17 mouse cellular contexts compared by ENCODE assay signal in the genomic region with DNA sequence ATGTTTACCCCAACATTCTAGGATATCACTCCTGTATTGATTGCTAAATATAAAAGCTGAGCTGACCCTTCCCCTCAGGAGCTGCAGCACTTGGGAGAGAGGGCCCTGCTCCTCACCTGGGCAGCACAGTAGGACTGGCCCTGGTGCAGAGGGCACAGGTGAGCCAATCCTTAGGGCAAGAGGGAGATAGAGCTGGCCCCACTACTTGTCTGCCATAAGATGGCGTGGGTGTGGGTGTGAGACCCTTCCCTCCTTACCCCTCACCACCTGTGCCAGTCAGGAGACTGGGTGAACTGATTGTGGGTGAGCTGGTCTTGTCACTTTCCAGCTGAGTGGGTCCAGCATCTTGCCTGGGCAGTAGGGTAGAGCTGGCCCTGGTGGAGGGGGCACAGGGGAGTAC. TPM values are rescaled to one million over a fixed set of nuclear protein-coding genes. Genes with fewer than 3 reads are reported as not detected.
DNase-seq lines count a peak whose midpoint lies in the region; ATAC-seq and TF ChIP-seq lines count a peak whose summit lies in the region.
"Had no signal": no experiment of that assay in that cellular context is flagged by ENCODE, and none has a peak within 500 bp of the region (broad histone marks: within the 10 kb centered on the region; RNA-seq: fewer than 3 reads in every experiment).

No protein-coding gene starts in this region.

- DNase-seq in forebrain, embryonic 10.5 days (ENCODE audit: extremely low spot score, low spot score), result no peak
- no peak for DNase-seq in forebrain, embryonic 11.5 days (ENCODE audit: low spot score)
- DNase-seq in hindbrain, postnatal 0 days (ENCODE audit: low spot score), result no peak
- no peak for DNase-seq in liver, embryonic 11.5 days (ENCODE audit: low spot score)
- DNase-seq: adrenal gland, adult 8-10 months; cerebellum, adult 9-11 months; forebrain, postnatal 0 days; kidney, postnatal 10 days; thymus, postnatal 25 days had no signal

- H3K4me1 ChIP-seq in forebrain, embryonic 10.5 days, result peaks cover 32% of the 10 kb centered on the region
- H3K4me1 ChIP-seq in forebrain, embryonic 11.5 days (replicated peaks; ENCODE audit: control insufficient read depth, insufficient read depth, low read length), result peaks cover 10% of the 10 kb centered on the region
- H3K4me1 ChIP-seq in hindbrain, embryonic 15.5 days (replicated peaks), result peaks cover 23% of the 10 kb centered on the region
- H3K4me1 ChIP-seq in hindbrain, postnatal 0 days (ENCODE audit: insufficient read depth, low read length), result peaks cover 14% of the 10 kb centered on the region; the same call in 1 of the 2 replicates
- H3K4me1 ChIP-seq in liver, embryonic 15.5 days (replicated peaks), result peaks cover 24% of the 10 kb centered on the region
- H3K4me1 ChIP-seq in liver, embryonic 11.5 days (replicated peaks; ENCODE audit: control insufficient read depth, insufficient read depth, low read length), result peaks cover 14% of the 10 kb centered on the region
- H3K4me1 ChIP-seq in embryonic facial prominence, embryonic 13.5 days, result peaks cover 18% of the 10 kb centered on the region

- WGBS in forebrain, embryonic 10.5 days, result 94% methylated on average over 1 of the region's 1 CpGs
- 77% methylated on average over 1 of the region's 1 CpGs for whole genome bisulfite sequencing in forebrain, embryonic 11.5 days
- 100% methylated on average over 1 of the region's 1 CpGs for WGBS in hindbrain, embryonic 15.5 days
- 93% methylated on average over 1 of the region's 1 CpGs for WGBS in hindbrain, postnatal 0 days
- WGBS in liver, embryonic 15.5 days (ENCODE audit: insufficient replicate concordance), result 43% methylated on average over 1 of the region's 1 CpGs
- 62% methylated on average over 1 of the region's 1 CpGs for WGBS in liver, embryonic 11.5 days
- 94% methylated on average over 1 of the region's 1 CpGs for WGBS in embryonic facial prominence, embryonic 13.5 days

- no peak overlapping the region for H3K4me3 ChIP-seq in forebrain, embryonic 10.5 days
- no peak overlapping the region for H3K4me3 ChIP-seq in forebrain, embryonic 11.5 days (ENCODE audit: low read depth, low read length)
- no peak overlapping the region for H3K4me3 ChIP-seq in hindbrain, embryonic 15.5 days
- no peak overlapping the region for H3K4me3 ChIP-seq in hindbrain, postnatal 0 days (ENCODE audit: low read length)
- no peak overlapping the region for H3K4me3 ChIP-seq in liver, embryonic 15.5 days (replicated peaks)
- no peak overlapping the region for H3K4me3 ChIP-seq in liver, embryonic 11.5 days (ENCODE audit: low read depth, low read length)
- H3K4me3 ChIP-seq in embryonic facial prominence, embryonic 13.5 days, result no peak overlapping the region
- H3K4me3 ChIP-seq: hindbrain, embryonic 10.5 days; limb, embryonic 10.5 days; myocyte had no signal

- H3K9ac ChIP-seq in forebrain, embryonic 11.5 days (ENCODE audit: low read length), result no peak overlapping the region
- H3K9ac ChIP-seq in hindbrain, embryonic 15.5 days, result no peak overlapping the region
- H3K9ac ChIP-seq in hindbrain, postnatal 0 days (replicated peaks; ENCODE audit: low read length), result no peak overlapping the region
- no peak overlapping the region for H3K9ac ChIP-seq in liver, embryonic 15.5 days
- H3K9ac ChIP-seq in liver, embryonic 11.5 days (ENCODE audit: low read depth, low read length), result no peak overlapping the region
- H3K9ac ChIP-seq in embryonic facial prominence, embryonic 13.5 days, result no peak overlapping the region
- H3K9ac ChIP-seq: forebrain, postnatal 0 days had no signal

- no peaks in the 10 kb centered on the region for H3K27me3 ChIP-seq in forebrain, embryonic 10.5 days (ENCODE audit: poor library complexity, severe bottlenecking)
- no peaks in the 10 kb centered on the region for H3K27me3 ChIP-seq in forebrain, embryonic 11.5 days (ENCODE audit: control insufficient read depth, insufficient read depth, low read length)
- H3K27me3 ChIP-seq in hindbrain, embryonic 15.5 days, result no peaks in the 10 kb centered on the region
- H3K27me3 ChIP-seq in hindbrain, postnatal 0 days (ENCODE audit: insufficient read depth, low read length), result no peaks in the 10 kb centered on the region
- H3K27me3 ChIP-seq in liver, embryonic 15.5 days, result no peaks in the 10 kb centered on the region
- no peaks in the 10 kb centered on the region for H3K27me3 ChIP-seq in liver, embryonic 11.5 days (replicated peaks; ENCODE audit: control insufficient read depth, insufficient read depth, low read length)
- H3K27me3 ChIP-seq in embryonic facial prominence, embryonic 13.5 days, result no peaks in the 10 kb centered on the region
- H3K27me3 ChIP-seq: Patski had no signal

- no peak for ATAC-seq in forebrain, embryonic 11.5 days (replicated peaks; ENCODE audit: low FRiP score)
- ATAC-seq in hindbrain, embryonic 15.5 days (ENCODE audit: low FRiP score, low read depth), result 0 out of 2 replicates have a peak, but pooled peaks have one; percentile 9
- no peak for ATAC-seq in hindbrain, postnatal 0 days
- ATAC-seq in liver, embryonic 15.5 days (ENCODE audit: insufficient read depth), result peak; percentile 18; the same call in 1 of the 2 replicates
- ATAC-seq in liver, embryonic 11.5 days (replicated peaks; ENCODE audit: low FRiP score), result no peak
- peak; percentile 48; the same call in 1 of the 2 replicates for ATAC-seq in embryonic facial prominence, embryonic 13.5 days (ENCODE audit: insufficient number of reproducible peaks, insufficient read depth, low FRiP score, low TSS enrichment, low read depth)
- ATAC-seq: CD4-positive, CD25-positive, alpha-beta regulatory T cell, adult 4 months; forebrain, postnatal 0 days; Patski had no signal

- H3K9me3 ChIP-seq in forebrain, embryonic 10.5 days, result no peaks in the 10 kb centered on the region
- no peaks in the 10 kb centered on the region for H3K9me3 ChIP-seq in forebrain, embryonic 11.5 days (ENCODE audit: control insufficient read depth, low read length)
- no peaks in the 10 kb centered on the region for H3K9me3 ChIP-seq in hindbrain, embryonic 15.5 days
- H3K9me3 ChIP-seq in hindbrain, postnatal 0 days (ENCODE audit: low read length), result no peaks in the 10 kb centered on the region
- H3K9me3 ChIP-seq in liver, embryonic 15.5 days (replicated peaks), result no peaks in the 10 kb centered on the region
- no peaks in the 10 kb centered on the region for H3K9me3 ChIP-seq in liver, embryonic 11.5 days (ENCODE audit: control insufficient read depth, low read length)
- H3K9me3 ChIP-seq in embryonic facial prominence, embryonic 13.5 days, result no peaks in the 10 kb centered on the region
- H3K9me3 ChIP-seq: hindbrain, embryonic 10.5 days; limb, embryonic 10.5 days had no signal

- peak overlapping the region; percentile 4; the same call in 1 of the 2 replicates for H3K27ac ChIP-seq in forebrain, embryonic 10.5 days
- H3K27ac ChIP-seq in forebrain, embryonic 11.5 days (ENCODE audit: low read depth, low read length), result no peak overlapping the region
- no peak overlapping the region for H3K27ac ChIP-seq in hindbrain, embryonic 15.5 days (replicated peaks)
- no peak overlapping the region for H3K27ac ChIP-seq in hindbrain, postnatal 0 days
- H3K27ac ChIP-seq in liver, embryonic 15.5 days (replicated peaks), result no peak overlapping the region
- H3K27ac ChIP-seq in liver, embryonic 11.5 days (ENCODE audit: low read depth, low read length), result no peak overlapping the region
- H3K27ac ChIP-seq in embryonic facial prominence, embryonic 13.5 days, result no peak overlapping the region
- H3K27ac ChIP-seq: hindbrain, embryonic 10.5 days; limb, embryonic 10.5 days had no signal

- no peak for TF ChIP-seq CTCF in hindbrain, postnatal 0 days (IDR thresholded peaks at IDR 0.05; ENCODE audit: low read depth)

- no peak overlapping the region for H3K4me2 ChIP-seq in forebrain, embryonic 11.5 days (ENCODE audit: low read depth, low read length, severe bottlenecking)
- H3K4me2 ChIP-seq in hindbrain, embryonic 15.5 days, result no peak overlapping the region
- no peak overlapping the region for H3K4me2 ChIP-seq in hindbrain, postnatal 0 days (ENCODE audit: low read depth, low read length)
- no peak overlapping the region for H3K4me2 ChIP-seq in liver, embryonic 15.5 days
- no peak overlapping the region for H3K4me2 ChIP-seq in liver, embryonic 11.5 days
- H3K4me2 ChIP-seq in embryonic facial prominence, embryonic 13.5 days, result no peak overlapping the region

- peaks cover 2% of the 10 kb centered on the region; the same call in 1 of the 2 replicates for H3K36me3 ChIP-seq in forebrain, embryonic 10.5 days (replicated peaks)
- no peaks in the 10 kb centered on the region for H3K36me3 ChIP-seq in forebrain, embryonic 11.5 days (ENCODE audit: control insufficient read depth, insufficient read depth, low read length)
- H3K36me3 ChIP-seq in hindbrain, embryonic 15.5 days, result no peaks in the 10 kb centered on the region
- no peaks in the 10 kb centered on the region for H3K36me3 ChIP-seq in hindbrain, postnatal 0 days (ENCODE audit: insufficient read depth, low read length)
- no peaks in the 10 kb centered on the region for H3K36me3 ChIP-seq in liver, embryonic 15.5 days (replicated peaks)
- H3K36me3 ChIP-seq in liver, embryonic 11.5 days (ENCODE audit: control insufficient read depth, insufficient read depth, low read length), result no peaks in the 10 kb centered on the region
- H3K36me3 ChIP-seq in embryonic facial prominence, embryonic 13.5 days, result no peaks in the 10 kb centered on the region
- H3K36me3 ChIP-seq: hindbrain, embryonic 10.5 days; limb, embryonic 10.5 days had no signal

RNA-seq across cellular contexts. Expression of a gene that starts 47.2 kb away (rescaled TPM):
- 15.5 TPM in 2 replicates for polyA plus RNA-seq in forebrain, embryonic 10.5 days (2016; fragmentation: Nextera tagmentation; extraction: Ambion mirVana)
- 16.7 and 17.9 TPM in 2 replicates for polyA plus RNA-seq in forebrain, embryonic 11.5 days (2014; fragmentation: Nextera tagmentation; extraction: Ambion mirVana)
- 7.6 and 8.1 TPM in 2 replicates for polyA plus RNA-seq in hindbrain, embryonic 15.5 days (2015; fragmentation: Nextera tagmentation; extraction: Ambion mirVana)
- 16.9 and 20.6 TPM in 2 replicates for total RNA-seq in hindbrain, postnatal 0 days (2014; rRNA removed)
- 4.5 and 4.6 TPM in 2 replicates for polyA plus RNA-seq in hindbrain, postnatal 0 days (2015; fragmentation: Nextera tagmentation; extraction: Ambion mirVana)
- 2.6 and 2.7 TPM in 2 replicates for polyA plus RNA-seq in liver, embryonic 15.5 days (2015; fragmentation: Nextera tagmentation; extraction: Ambion mirVana)
- 6.0 and 6.7 TPM in 2 replicates for polyA plus RNA-seq in liver, embryonic 11.5 days (2014; fragmentation: Nextera tagmentation; extraction: Ambion mirVana)
- polyA plus RNA-seq in embryonic facial prominence, embryonic 13.5 days (2015; fragmentation: Nextera tagmentation; extraction: Ambion mirVana), result 7.4 and 9.2 TPM in 2 replicates

Comparison
In these comparisons a context has a peak if more than half of its experiments do, and no peak if none do; other contexts are left out.
1. ATAC-seq: peak in hindbrain, embryonic 15.5 days (single experiment), liver, embryonic 15.5 days (single experiment) and embryonic facial prominence, embryonic 13.5 days (single experiment); none in forebrain, embryonic 11.5 days (single experiment), hindbrain, postnatal 0 days (single experiment) and liver, embryonic 11.5 days (single experiment).